Mouse (Mus musculus) c-Kit-positive CD71-positive TER-119-positive erythroid progenitor cells, embryonic 14.5 days (primary cell): ENCODE data around the gene Elavl2.

Experiments used
- DNase-seq: peaks from one replicate; pipeline ENCODE4 v3.0.0-alpha.2; 2013; ENCODE audit warnings: low spot score

Gene Elavl2

GRCm38 (mm10) chr4:91213917-91214316 is 186.7 kb downstream of the Elavl2 start:
- DNase-seq: no peak

- DNase-seq: no peak
Observed at GRCm38 (mm10) chr4:91208415-91209292, 191.9 kb downstream of the Elavl2 start.
